Mouse (Mus musculus): ENCODE results near the gene Mylk2. TPM values are rescaled to one million over a fixed set of nuclear protein-coding genes. Genes with fewer than 3 reads are reported as not detected.

Mylk2 gene
- polyA plus RNA-seq, 1 experiment = 0.10 TPM

DNA sequence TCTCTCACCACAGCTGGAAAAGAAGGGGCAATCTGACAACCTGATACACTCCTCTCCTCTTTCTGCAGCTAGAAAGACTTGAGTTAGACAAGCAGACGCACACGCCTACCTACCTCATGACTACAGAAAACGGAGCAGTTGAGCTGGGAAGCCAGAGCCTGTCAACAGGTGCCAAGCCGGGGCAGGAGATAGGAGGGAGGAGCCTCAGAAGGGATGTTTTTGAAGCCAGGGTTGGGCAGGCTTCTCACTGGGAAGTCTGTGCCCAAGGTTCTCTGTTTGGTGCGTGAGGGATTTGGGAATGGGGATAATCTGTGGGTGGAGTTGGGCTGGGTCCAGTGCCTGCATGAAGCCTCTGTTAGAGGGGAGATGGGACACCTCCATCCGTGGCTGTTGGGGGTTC is 280 bp downstream of the Mylk2 start:
- WGBS = 28% methylated on average over 6 of the region's 6 CpGs
- no peak for DNase-seq (ENCODE audit: low read depth, low spot score)

DNA sequence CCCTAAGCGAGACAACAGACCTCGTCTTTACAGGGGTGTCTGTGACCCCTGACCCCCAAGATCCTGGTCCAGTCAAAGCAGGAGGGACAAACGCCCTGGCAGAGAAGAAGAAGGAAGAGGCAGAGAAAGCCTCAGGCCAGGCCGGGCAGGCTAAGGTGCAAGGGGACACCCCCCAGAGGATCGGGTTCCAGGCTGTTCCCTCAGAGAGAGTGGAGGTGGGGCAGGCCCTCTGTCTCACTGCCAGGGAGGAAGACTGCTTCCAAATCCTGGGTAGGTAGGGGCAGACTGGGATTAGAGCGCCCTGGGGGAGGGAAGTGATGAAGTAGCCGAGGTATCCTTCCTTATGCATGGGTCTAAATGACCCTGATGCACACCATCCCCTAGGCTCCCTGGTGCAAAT is 2.3 kb downstream of the Mylk2 start:
- DNase-seq (ENCODE audit: low read depth, low spot score) = no peak
- WGBS = 40% methylated on average over 7 of the region's 7 CpGs

DNA sequence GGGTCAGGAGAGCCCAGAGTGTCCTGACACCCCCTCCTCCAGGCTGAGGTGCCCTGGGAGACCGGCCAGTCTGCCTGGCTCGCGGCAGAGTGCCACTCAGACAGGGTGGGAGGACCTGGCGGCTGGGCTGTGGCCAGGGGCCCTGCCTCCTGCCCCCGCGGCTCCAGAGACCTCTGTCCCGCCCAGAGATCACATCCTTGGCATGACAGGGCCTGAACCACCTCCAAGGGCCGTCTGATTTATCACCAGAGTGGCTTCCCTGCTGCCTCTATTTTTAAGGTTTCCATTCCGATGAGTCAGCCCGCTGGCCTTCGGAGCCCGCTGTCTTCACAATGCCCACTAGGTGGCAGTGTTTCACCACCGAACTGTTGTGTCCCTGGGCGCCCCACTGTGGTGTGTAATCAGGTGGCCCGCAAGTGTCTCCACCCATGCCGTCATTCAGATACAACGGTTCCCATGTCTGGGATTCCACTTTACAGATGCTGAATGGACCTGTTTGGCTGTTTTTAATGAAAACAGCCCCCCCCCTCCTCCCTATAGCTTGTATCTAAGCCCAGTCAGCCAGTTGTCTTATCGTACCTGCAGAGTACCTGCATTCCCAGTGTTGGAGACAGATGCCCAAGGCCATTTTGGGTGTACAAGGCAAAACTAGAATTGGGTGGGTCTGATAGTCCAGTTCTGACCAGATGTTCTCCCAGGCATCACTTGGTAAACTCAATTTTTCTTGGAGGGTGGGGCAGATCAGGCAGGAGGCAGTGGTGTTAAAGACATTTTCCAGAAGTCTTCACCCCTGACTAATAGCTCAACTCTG is 3.4 kb downstream of the Mylk2 start:
- WGBS = under 1% methylated on average over 18 of the region's 18 CpGs
- peak; percentile 57 for DNase-seq (ENCODE audit: low read depth, low spot score)

DNA sequence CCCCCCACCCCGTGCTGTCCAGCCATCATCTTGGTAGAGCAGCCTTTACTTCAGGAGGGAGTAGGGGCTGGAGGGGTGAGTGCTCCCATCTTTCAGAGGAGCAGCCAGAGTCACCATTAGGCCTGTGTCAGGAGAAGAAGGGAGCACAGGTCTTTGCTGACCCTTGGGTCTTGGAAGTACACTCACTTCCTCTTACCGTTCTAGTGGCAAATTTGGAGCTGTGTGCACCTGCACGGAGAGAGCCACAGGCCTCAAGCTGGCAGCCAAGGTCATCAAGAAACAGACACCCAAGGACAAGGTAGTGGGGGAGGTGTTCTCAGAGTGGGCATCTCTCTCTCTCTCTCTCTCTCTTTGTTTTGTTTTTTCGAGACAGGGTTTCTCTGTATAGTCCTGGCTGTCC is 4.3 kb downstream of the Mylk2 start:
- 49% methylated on average over 4 of the region's 4 CpGs for whole genome bisulfite sequencing
- DNase-seq (ENCODE audit: low read depth, low spot score) = no peak

DNA sequence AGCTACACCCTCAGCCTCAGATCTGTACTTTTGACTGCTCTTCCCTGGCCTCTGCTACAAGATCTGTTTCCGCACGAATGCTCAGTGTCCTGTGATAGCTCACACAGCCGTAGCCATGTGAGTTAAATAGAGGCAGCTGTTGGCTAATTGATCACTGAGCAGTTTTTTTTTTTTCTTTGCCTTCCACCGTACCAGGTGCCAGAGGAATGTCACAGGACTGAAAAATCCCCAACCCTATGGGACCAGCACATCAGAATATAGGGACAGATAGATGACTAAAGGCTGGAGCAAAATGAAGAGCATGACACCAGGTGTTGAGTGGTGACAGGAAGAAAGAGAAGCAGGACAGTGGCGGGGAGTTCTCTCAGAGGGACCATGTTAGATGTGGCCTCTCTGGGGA is 5.0 kb downstream of the Mylk2 start:
- 62% methylated on average over 5 of the region's 5 CpGs for WGBS
- no peak for DNase-seq (ENCODE audit: low read depth, low spot score)

DNA sequence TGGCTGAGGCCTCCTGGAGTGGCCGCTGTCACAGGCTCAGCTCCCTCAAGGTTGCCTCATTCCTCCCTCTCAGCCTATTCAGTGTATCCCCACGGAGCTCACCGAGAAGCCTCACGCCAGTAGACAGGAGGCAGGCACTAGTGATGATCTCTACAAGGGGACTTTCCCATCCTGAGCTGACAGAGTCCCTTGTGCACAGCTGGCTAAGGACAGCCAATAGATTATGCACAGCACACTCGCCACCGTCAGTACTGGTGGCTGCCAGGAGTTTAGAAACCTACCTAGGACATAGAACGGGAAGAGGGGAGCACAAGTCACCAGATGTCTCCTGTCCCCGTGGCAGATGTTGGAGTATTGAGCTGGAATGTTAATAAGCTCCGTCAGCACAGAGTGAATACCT is 6.5 kb downstream of the Mylk2 start:
- DNase-seq (ENCODE audit: low read depth, low spot score) = no peak
- WGBS = 51% methylated on average over 9 of the region's 9 CpGs

DNA sequence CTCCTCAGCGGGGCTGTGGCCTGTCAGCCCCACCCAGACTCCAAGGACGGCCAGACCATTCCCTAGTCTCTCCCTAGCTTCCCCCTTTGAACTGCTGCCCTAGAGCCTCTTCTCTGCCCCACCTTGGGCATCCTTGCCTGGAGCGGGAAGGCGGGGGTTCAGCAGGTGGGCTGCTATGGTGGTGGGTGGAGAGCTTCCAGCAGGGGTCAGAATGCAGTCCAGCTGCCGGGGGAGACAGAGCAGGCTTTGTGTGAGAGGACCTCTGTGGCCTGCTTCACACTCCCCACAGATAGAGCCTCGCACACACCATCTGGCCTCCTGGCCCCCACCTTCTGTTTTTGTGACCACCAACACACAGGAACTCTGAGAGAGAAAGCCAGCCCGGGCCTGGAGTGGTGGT is 11.2 kb downstream of the Mylk2 start:
- no peak for DNase-seq (ENCODE audit: low read depth, low spot score)
- 50% methylated on average over 7 of the region's 7 CpGs for WGBS

DNA sequence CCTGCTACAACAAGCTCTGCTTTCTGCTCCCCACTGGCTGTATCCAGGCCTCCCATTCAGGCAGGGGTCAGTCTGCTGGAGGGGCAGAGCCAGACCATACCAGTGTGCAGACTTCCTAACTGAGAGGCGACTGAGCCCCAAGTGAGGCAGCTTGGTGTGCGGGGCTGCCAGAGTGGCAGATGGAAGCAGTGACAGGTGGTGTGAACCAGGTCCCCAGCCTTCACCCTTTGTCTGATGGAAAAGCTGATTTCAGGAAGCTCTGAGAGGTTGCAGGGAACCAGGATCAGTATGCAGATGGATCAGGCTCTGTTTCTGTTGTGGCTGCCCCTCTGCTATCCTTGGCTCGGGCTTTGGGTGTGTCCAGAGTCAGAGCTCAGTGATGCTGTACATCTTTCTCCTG is 12.5 kb downstream of the Mylk2 start:
- WGBS = 74% methylated on average over 3 of the region's 3 CpGs
- DNase-seq (ENCODE audit: low read depth, low spot score) = no peak

DNA sequence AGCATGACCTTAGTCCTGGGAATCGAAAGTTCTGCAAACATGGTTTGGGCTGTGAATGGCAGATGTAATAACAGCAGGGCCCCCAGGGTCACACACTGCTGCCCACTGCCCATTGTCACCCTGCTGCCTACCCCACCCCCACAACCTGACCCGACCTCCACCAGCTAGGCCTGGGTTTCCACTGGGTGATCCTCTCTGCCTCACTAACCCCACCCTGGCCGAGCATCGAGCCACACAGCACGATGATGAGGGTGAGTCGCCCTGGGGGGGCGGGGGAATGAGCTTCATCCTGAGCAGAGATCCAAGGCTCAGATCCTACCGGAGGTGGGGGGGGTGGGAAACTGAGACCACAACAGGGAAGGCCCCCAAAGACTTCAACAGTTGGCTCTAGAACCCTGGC is 13.0 kb downstream of the Mylk2 start:
- 55% methylated on average over 8 of the region's 8 CpGs for WGBS
- no peak for DNase-seq (ENCODE audit: low read depth, low spot score)

DNA sequence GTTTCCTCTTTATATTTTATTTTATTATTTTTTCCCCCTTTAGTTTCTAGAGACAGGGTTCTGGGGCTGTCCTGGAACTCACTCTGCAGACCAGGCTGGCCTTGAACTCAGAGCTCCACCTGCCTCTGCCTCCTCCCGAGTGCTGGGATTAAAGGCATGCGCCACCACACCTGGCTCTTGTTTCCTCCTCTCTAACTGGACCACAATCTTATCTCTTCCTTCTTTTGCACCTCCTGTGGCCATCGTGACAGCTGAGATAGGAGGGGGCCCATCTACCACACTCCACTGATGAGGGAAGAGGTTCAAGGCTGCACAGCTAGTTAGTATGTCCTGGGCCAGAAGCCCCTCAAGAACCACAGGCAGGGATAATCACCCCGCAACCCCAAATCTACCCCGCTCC is 13.4 kb downstream of the Mylk2 start:
- DNase-seq (ENCODE audit: low read depth, low spot score) = no peak
- WGBS = 63% methylated on average over 5 of the region's 5 CpGs

DNA sequence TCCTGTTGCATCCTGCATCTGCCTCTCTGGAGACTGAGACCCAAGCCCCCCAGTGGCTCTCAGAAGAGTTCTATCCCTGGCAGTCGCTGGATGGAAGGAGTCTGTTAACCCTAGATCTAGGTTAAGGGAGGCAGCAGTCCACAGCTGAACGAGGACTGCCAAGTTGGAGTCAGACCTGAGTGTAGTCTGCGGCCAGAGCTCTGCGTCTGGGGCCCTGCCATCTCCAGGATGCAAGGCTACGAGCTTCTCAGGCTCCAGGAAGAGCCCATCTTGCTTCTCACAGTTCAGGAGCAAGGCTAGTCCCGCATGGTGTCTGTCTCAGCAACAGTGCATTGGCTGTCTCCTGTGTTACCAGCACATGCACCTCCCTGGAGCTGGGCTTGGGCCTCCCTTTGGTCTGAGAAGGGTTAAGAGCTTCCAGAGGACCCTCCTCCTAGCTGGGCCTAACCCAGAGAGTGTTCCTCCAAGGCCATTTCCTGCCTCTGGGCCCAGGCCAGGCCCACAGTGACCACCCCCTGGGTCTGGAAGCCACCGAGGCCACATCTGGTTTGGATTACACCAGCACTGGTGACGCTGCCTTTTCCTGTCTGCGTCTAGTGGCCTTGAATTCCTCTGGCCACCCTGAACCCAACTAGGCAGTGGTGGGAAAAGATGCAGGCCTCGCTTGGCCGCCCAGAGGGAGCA is 14.2 kb downstream of the Mylk2 start:
- 53% methylated on average over 11 of the region's 11 CpGs for WGBS
- no peak for DNase-seq (ENCODE audit: low read depth, low spot score)

DNA sequence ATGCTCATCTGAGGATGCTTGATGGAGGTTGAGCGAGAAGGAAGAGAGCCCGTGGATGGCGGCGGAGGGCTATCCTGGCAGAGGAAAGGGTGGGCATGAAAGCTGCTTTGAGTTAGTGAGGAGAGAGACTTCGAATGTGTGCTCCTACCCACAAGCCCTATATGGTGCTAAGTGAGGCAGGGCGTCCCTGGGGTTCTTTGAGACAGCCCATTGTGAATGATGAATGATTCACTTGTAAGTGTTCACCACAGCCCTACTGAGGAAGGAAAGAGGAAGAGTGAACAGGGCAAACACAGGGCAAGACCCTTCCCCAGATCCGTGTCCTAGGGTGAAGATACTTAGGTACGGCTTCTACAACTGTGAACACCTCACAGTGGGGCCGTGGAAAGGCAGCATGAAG is 15.7 kb downstream of the Mylk2 start:
- no peak for DNase-seq (ENCODE audit: low read depth, low spot score)
- 78% methylated on average over 9 of the region's 9 CpGs for WGBS

DNA sequence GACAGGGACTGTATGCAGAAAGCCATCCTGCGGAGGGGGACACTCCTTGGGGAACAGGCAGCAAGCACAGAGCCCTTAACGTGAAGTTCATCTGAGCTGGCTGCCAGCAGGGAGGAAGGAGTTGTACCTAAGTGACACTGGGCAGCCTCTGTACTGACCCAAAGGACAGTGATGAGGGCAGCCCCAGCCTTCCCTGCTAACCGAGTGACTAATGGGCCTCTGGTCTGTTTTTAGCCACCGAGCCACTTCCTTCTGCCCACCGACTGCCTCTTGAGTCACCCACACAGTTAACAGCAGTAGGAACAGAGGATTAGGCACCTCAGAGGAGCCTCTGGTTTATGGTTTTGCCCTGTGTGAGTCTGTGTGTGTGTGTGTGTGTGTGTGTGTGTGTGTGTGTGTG is 16.2 kb downstream of the Mylk2 start:
- no peak for DNase-seq (ENCODE audit: low read depth, low spot score)
- WGBS = 50% methylated on average over 5 of the region's 5 CpGs

DNA sequence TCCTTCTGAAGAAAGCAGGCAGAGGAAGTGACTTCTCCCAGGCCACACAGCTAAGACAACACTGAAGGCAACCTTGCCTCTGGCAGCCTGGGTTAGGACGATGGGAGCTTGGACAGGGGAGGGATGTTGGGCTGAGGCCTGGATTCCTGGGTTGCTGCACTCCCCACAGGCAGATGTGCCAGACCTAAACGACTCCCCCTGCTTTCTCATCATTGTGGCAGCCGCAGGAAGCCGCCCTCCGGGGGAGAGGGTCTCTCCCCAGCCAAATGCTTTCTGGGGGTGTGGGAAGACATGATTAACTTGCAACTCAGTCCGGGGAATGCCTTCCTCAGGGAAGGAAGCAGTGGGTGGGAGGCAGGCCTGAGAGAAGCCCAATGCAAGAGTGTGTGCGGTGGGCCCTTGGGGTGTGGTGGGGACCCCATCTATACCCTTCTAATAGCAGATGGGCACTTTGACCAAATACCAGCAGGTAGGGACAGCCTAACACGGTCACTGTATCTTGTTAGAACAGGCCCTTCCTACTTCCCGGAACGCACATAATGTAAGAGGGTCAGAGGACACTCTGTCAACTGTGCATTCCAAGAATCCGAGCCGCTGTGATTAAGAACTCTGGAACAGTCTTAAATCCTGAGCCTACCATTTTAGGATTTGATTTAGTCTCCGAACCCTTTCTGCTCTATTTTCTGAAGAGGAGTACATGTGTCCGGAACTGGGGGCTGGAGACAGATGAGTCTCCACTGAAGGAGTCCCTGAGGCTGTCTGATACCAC is 17.3 kb downstream of the Mylk2 start:
- no peak for DNase-seq (ENCODE audit: low read depth, low spot score)
- WGBS = 64% methylated on average over 14 of the region's 14 CpGs

DNA sequence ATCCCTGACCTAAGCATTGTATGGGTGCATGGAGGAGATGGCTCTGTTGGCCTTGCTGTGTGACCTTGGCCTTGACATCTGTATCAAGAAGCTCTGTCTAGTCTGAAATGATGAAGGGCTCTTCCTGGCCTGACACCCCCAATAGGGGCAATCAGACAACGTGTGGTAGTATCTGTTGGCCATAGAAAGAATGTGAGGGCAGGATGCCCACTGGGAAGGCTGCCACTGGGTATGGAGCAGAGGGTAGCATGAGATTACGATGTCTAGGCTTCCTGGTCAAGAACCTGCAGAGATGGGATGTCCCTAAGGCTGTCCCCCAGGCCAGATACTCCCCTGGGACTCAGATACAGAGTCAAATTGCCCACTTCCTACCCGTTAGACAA is 17.8 kb downstream of the Mylk2 start:
- no peak for DNase-seq (ENCODE audit: low read depth, low spot score)
- 55% methylated on average over 3 of the region's 3 CpGs for WGBS

DNA sequence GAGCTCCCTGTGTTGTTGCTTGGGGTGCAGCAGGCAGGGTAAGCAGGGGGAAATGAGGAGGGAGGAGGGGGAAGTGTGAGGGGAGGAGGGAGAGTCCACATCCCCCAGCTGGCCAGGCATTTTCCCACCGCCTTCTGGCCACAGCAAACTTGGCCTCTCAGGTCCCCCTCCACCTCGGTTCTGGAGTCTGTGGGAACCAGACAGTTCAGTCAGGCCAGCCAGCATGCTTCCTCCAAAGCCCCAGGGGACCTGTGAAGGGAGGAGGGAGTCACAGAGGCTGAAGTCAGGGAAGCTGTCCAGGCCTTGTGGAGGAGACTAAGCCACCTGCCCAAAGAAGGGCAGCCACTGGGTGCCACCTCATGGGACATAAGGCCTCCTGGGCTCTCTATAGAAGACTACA is 19.1 kb downstream of the Mylk2 start:
- 36% methylated on average over 2 of the region's 2 CpGs for WGBS

DNA sequence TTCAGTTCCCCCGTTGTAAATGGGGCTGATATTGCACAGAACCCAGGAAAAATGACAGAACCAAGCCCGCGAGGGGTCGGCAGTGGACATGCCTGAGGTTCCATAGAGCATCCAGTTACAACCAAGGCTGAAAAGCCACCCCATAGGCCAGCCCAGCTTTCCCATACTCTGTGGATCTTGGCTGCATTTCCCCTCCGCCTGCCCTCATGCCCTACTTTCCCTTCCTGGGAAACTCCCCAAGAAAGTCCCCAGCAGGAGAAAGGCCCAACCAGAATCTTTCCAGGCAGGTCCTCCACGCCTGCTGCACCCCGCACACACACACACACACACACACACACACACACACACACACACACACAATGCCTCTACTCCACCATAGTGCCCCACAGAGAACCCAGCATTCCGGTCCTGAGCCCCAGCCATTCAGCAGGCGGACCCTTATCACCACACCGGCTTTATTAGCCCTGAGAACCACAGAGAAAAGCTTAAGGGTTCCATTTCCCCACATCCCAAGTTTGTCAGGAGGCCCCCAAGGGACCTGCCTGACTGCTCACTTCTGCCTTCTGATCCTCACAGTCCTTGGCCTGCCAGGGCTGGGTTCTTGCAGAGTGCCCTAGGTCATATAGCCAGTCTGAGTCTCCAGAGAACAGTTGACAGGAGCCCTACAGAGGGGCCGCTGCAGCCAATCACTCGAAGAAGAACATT is 20.5 kb downstream of the Mylk2 start:
- 53% methylated on average over 12 of the region's 12 CpGs for WGBS
- no peak for DNase-seq (ENCODE audit: low read depth, low spot score)

More for the DNA sequence above, 19.1 kb downstream of the Mylk2 start:
- DNase-seq (ENCODE audit: low read depth, low spot score) = no peak

DNA sequence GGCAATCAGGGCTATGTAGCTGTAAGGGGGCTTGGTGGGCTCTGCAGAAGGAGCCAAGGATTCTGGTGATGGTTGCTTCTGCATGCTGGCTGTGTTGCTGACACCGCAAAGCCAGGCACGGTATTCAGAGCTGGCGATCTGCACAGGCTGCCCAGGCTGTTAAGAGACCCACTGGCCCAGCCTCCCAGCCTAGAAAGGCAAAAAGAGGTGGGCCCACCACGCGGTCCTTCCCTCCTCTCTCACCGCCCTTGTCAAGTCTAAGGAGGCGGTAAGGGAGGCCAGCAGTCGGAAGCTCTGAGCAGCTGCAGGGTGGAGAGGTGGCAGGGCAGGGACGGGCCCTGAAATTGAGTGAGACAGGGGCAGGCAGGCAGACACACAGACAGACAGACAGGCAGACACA is 21.9 kb downstream of the Mylk2 start, which contains the start of gene Foxs1:
TSS of gene Foxs1 (minus strand) at position 161 of the 400 bp plus-strand sequence.
- no peak for DNase-seq (ENCODE audit: low read depth, low spot score)

DNA sequence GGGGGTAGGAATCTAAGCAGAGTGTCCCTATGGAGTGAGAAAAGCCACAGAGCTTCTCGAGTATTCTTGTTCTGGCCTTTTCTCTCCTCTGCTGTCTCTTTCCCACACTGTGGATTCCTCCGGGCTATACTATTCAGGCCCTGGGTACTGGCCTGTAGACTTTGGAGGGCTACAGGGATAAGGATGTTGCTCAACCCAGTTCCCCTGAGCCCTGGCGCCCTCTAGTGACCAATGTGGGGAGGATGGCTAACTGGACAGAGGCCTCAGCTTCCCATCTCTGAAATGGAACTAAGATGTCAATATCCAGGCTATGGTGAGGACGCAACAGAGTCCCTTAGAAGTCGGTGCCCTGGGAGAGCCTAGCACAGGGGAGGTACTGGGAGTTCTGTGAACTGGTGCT is 22.5 kb downstream of the Mylk2 start:
- DNase-seq (ENCODE audit: low read depth, low spot score) = no peak
- WGBS = 28% methylated on average over 5 of the region's 5 CpGs

More for the DNA sequence above, 21.9 kb downstream of the Mylk2 start, which contains the start of gene Foxs1:
- 20% methylated on average over 9 of the region's 9 CpGs for WGBS

DNA sequence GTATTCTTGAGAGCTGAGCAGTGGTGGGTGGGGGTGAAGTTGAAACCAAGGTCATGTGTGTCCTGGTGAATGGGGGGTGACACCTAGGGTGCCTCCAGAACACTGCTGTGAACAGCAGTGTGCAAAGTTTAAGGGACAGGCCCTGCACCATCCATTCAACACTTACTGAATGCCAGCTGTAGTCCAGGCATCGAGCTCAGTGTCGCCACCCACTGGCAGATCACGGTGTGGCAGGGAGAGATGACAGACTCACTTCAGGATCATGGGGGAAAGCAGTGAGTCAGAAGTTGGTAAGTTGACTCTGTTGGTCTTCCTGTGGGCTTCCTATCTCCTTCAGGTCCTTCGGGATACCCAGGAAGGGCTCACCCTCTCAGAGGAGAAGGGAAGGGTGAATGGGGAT is 28.7 kb downstream of the Mylk2 start:
- DNase-seq (ENCODE audit: low read depth, low spot score) = no peak
- 14% methylated on average over 4 of the region's 4 CpGs for WGBS
